Mouse (Mus musculus): Measurements from ENCODE around the gene Lrrc4b. TPM values are rescaled to one million over a fixed set of nuclear protein-coding genes. Genes with fewer than 3 reads are reported as not detected.

The Lrrc4b gene
- total RNA-seq, 2 experiments from 2014 or later: 322 to 333 TPM

- no peak for DNase-seq (ENCODE audit: extremely low spot score in 1 of 2, low spot score in 1 of 2)
These were observed 7.0 kb downstream of the Lrrc4b start for GRCm38 (mm10) chr7:44435796-44436195.

- no peak for DNase-seq (ENCODE audit: extremely low spot score in 1 of 2, low spot score in 1 of 2)
These were observed 7.4 kb downstream of the Lrrc4b start for GRCm38 (mm10) chr7:44436267-44436666.

- DNase-seq (ENCODE audit: extremely low spot score in 1 of 2, low spot score in 1 of 2): no peak
These were observed 8.4 kb downstream of the Lrrc4b start for GRCm38 (mm10) chr7:44437188-44437587.

GRCm38 (mm10) chr7:44437933-44438332 lies 9.1 kb downstream of the Lrrc4b start:
- no peak for DNase-seq (ENCODE audit: extremely low spot score in 1 of 2, low spot score in 1 of 2)

- no peak for DNase-seq (ENCODE audit: extremely low spot score in 1 of 2, low spot score in 1 of 2)
These were observed 10.9 kb downstream of the Lrrc4b start for GRCm38 (mm10) chr7:44439696-44440095.

GRCm38 (mm10) chr7:44440479-44440878 lies 11.7 kb downstream of the Lrrc4b start:
- DNase-seq (ENCODE audit: extremely low spot score in 1 of 2, low spot score in 1 of 2): no peak

GRCm38 (mm10) chr7:44441180-44441579 lies 12.4 kb downstream of the Lrrc4b start:
- no peak for DNase-seq (ENCODE audit: extremely low spot score in 1 of 2, low spot score in 1 of 2)

- peak in 1 of 2 experiments; percentile 74 for DNase-seq (ENCODE audit: extremely low spot score in 1 of 2, low spot score in 1 of 2)
These were observed 12.9 kb downstream of the Lrrc4b start for GRCm38 (mm10) chr7:44441648-44442109.

- peak in 1 of 2 experiments; percentile 52 for DNase-seq (ENCODE audit: extremely low spot score in 1 of 2, low spot score in 1 of 2)
These were observed 13.6 kb downstream of the Lrrc4b start for GRCm38 (mm10) chr7:44442407-44442821.

- DNase-seq (ENCODE audit: extremely low spot score in 1 of 2, low spot score in 1 of 2): no peak
These were observed 14.7 kb downstream of the Lrrc4b start for GRCm38 (mm10) chr7:44443268-44444173.

- DNase-seq (ENCODE audit: extremely low spot score in 1 of 2, low spot score in 1 of 2): no peak
These were observed 16.2 kb downstream of the Lrrc4b start for GRCm38 (mm10) chr7:44444886-44445527.

- DNase-seq (ENCODE audit: extremely low spot score in 1 of 2, low spot score in 1 of 2): no peak
These were observed 16.7 kb downstream of the Lrrc4b start for GRCm38 (mm10) chr7:44445528-44445923.

- no peak for DNase-seq (ENCODE audit: extremely low spot score in 1 of 2, low spot score in 1 of 2)
These were observed 17.4 kb downstream of the Lrrc4b start for GRCm38 (mm10) chr7:44446070-44446855.

- DNase-seq (ENCODE audit: extremely low spot score in 1 of 2, low spot score in 1 of 2): no peak
These were observed 24.4 kb downstream of the Lrrc4b start for GRCm38 (mm10) chr7:44453256-44453655.

- no peak for DNase-seq (ENCODE audit: extremely low spot score in 1 of 2, low spot score in 1 of 2)
These were observed 27.5 kb downstream of the Lrrc4b start for GRCm38 (mm10) chr7:44456302-44456701.

- DNase-seq (ENCODE audit: extremely low spot score in 1 of 2, low spot score in 1 of 2): no peak
These were observed 31.2 kb downstream of the Lrrc4b start for GRCm38 (mm10) chr7:44460067-44460466.

GRCm38 (mm10) chr7:44460767-44461502 lies 32.1 kb downstream of the Lrrc4b start:
- DNase-seq (ENCODE audit: extremely low spot score in 1 of 2, low spot score in 1 of 2): no peak

- no peak for DNase-seq (ENCODE audit: extremely low spot score in 1 of 2, low spot score in 1 of 2)
These were observed 32.8 kb downstream of the Lrrc4b start for GRCm38 (mm10) chr7:44461503-44462217.

All from layer of hippocampus, postnatal 25 days (tissue).